Mouse (Mus musculus): Measurements from ENCODE around the gene Lrrc56.

- TF ChIP-seq POLR2A (IDR thresholded peaks at IDR 0.05; ENCODE audit: extremely low read depth, insufficient read depth, low read length) (peak; percentile 50), CTCF (IDR thresholded peaks at IDR 0.05; ENCODE audit: low read depth, low read length) (no peak)
These were observed 22.1 kb downstream of the Lrrc56 start for GRCm38 (mm10) chr7:141215880-141216733.

All from liver, adult 2 months (tissue).